Mouse (Mus musculus) liver, embryonic 15.5 days (tissue): ENCODE results near the gene Btbd11. TPM values are rescaled to one million over a fixed set of nuclear protein-coding genes. Genes with fewer than 3 reads are reported as not detected.

Experiments used
- ATAC-seq: fragments of 200-750 bp; cut with Nextera tagmentation; 2 replicates; pipeline ENCODE4 v1.8.0; 2017; ENCODE audit warnings: moderate number of reproducible peaks, mild to moderate bottlenecking, moderate library complexity; ENCODE audit not compliant: insufficient read depth
- H3K27ac ChIP-seq: fragments of 300-500 bp; sonication (generic); replicated peaks from 2 replicates; pipeline ENCODE4 v1.5.1; 2015; ENCODE audit warnings: mild to moderate bottlenecking, inconsistent platforms
- H3K27me3 ChIP-seq: fragments of 300-500 bp; sonication (generic); 2 replicates; pipeline ENCODE4 v1.6.1; 2015; ENCODE audit warnings: mild to moderate bottlenecking, inconsistent platforms
- H3K36me3 ChIP-seq: fragments of 300-500 bp; sonication (generic); replicated peaks from 2 replicates; pipeline ENCODE4 v1.6.1; 2015; ENCODE audit warnings: moderate library complexity, mild to moderate bottlenecking, inconsistent platforms
- H3K4me1 ChIP-seq: fragments of 300-500 bp; sonication (generic); replicated peaks from 2 replicates; pipeline ENCODE4 v1.6.1; 2015; ENCODE audit warnings: inconsistent platforms
- H3K4me2 ChIP-seq: fragments of 300-500 bp; sonication (generic); 2 replicates; pipeline ENCODE4 v1.6.1; 2015; ENCODE audit warnings: moderate library complexity, mild to moderate bottlenecking, inconsistent platforms
- H3K4me3 ChIP-seq: fragments of 300-500 bp; sonication (generic); replicated peaks from 2 replicates; pipeline ENCODE4 v1.5.1; 2015; ENCODE audit warnings: mild to moderate bottlenecking, inconsistent platforms
- H3K9ac ChIP-seq: fragments of 300-500 bp; sonication (generic); 2 replicates; pipeline ENCODE4 v1.6.1; 2015; ENCODE audit warnings: moderate library complexity, mild to moderate bottlenecking, inconsistent platforms
- H3K9me3 ChIP-seq: fragments of 300-500 bp; sonication (generic); replicated peaks from 2 replicates; pipeline ENCODE4 v1.6.1; 2016; ENCODE audit warnings: inconsistent platforms
- WGBS: fragments of 180-500 bp; shearing (Covaris S2); methylation state at CpG from one replicate; pipeline ENCODE4 v1.1.7; 2015; ENCODE audit warnings: mixed read lengths; ENCODE audit not compliant: insufficient replicate concordance; 5-methylcytosine and 5-hydroxymethylcytosine counted together
- polyA plus RNA-seq: library from polyadenylated mRNA; unstranded; fragments of >200 nt; fragmentation: Nextera tagmentation; extraction: Ambion mirVana; gene quantifications from 2 replicates; pipeline ENCODE4 v1.2.1, GENCODE M21; 2015

Btbd11 gene
- polyA plus RNA-seq, 1 experiment from 2014 or later, result 0.35 TPM

DNA sequence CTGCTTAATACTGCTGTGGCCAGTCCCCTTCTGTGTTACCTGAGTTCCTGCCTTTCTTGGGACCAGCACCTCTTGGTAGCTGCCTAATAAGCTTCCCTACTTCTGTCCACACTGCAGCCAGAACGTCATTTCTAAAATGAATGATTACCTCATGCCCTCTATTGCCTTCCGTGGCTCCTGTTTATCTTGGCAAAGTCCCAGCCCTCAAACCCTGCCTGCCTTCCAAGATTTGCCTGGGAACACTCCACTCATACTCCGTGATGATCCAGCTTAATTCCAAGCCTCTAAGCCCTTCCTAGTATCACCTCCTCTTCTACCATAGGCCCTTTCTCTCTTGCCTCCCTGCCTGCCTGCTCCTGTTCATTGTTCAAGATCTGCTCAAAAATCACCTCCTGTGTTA, 94.5 kb downstream of the Btbd11 start:
- no peak overlapping the region for H3K4me3 ChIP-seq
- H3K27me3 ChIP-seq, result no peaks in the 10 kb centered on the region
- ATAC-seq, result no peak
- 34% methylated on average over 3 of the region's 3 CpGs for WGBS
- H3K4me1 ChIP-seq, result no peaks in the 10 kb centered on the region
- H3K4me2 ChIP-seq, result no peak overlapping the region
- no peaks in the 10 kb centered on the region for H3K36me3 ChIP-seq
- H3K9me3 ChIP-seq, result no peaks in the 10 kb centered on the region
- no peak overlapping the region for H3K27ac ChIP-seq
- no peak overlapping the region for H3K9ac ChIP-seq

DNA sequence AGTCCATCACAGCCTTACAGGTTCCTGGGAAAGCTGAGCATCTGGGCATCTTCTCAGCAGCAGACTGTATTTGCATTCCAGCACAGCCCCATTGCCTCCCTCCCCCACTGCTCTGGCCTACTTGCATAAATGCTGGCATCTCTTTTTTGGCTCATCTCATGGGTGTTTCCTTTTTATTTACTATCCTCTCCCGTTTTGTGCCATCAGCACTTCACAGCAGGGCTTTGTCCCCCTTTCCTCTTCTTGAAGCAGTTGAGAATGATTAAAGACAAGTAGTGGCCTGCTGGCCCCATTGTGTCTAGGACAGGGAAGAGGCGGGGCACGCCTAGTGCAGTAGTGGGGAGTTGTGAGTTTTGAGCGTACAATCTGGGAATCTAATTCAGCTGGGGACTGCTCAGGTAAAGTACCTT, 95.5 kb downstream of the Btbd11 start:
- H3K9ac ChIP-seq, result no peak overlapping the region
- ATAC-seq, result no peak
- H3K36me3 ChIP-seq, result no peaks in the 10 kb centered on the region
- no peak overlapping the region for H3K27ac ChIP-seq
- H3K9me3 ChIP-seq, result no peaks in the 10 kb centered on the region
- H3K27me3 ChIP-seq, result no peaks in the 10 kb centered on the region
- WGBS, result 39% methylated on average over 4 of the region's 4 CpGs
- no peak overlapping the region for H3K4me3 ChIP-seq
- H3K4me2 ChIP-seq, result no peak overlapping the region
- no peaks in the 10 kb centered on the region for H3K4me1 ChIP-seq

DNA sequence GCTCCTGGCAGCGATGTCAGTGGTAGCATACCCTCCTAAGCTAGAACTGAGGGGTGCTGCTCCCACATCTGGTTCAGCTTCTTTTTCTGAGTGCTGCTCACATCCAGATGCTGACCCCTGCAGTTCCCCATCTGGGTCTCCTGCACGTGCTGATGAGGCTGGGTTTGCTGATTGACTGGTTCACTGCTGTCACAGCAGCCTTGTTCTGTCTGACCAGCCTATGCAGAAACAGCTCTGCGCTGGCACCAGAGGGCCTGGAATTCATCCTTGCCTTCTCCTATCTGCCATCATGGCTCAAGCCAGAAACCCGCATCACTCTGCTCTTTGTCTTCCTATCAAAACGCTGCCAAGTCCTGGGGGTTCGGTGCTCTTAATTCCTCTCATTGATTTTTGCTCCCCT, 95.9 kb downstream of the Btbd11 start:
- Histone ChIP-seq H3K27me3 (no peaks in the 10 kb centered on the region), H3K4me1 (no peaks in the 10 kb centered on the region), H3K27ac (no peak overlapping the region), H3K36me3 (no peaks in the 10 kb centered on the region), H3K9me3 (no peaks in the 10 kb centered on the region), H3K4me3 (no peak overlapping the region), H3K9ac (no peak overlapping the region), H3K4me2 (no peak overlapping the region)
- ATAC-seq, result no peak
- 33% methylated on average over 6 of the region's 6 CpGs for WGBS

DNA sequence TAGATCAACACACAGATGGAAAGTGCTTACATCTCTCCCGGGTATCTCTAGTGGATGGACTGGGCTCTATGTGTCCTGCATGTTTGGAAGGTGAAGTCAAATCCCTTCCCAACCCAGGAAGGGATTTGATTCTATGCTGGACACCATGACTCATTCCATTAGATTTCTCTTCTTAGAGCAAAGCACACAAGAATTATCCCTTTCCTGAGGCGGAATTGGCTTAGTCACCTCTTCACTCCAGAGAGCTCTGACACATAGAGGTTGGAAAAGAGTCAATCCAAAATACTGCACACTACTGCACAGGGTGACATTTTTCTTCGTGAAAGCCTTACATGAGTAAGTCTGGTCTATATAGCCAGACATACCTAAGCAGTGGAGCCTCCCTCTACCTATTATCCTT, 99.8 kb downstream of the Btbd11 start:
- H3K4me2 ChIP-seq, result no peak overlapping the region
- H3K9ac ChIP-seq, result no peak overlapping the region
- no peak for ATAC-seq
- no peak overlapping the region for H3K27ac ChIP-seq
- H3K27me3 ChIP-seq, result no peaks in the 10 kb centered on the region
- no peak overlapping the region for H3K4me3 ChIP-seq
- H3K36me3 ChIP-seq, result no peaks in the 10 kb centered on the region
- H3K9me3 ChIP-seq, result no peaks in the 10 kb centered on the region
- H3K4me1 ChIP-seq, result no peaks in the 10 kb centered on the region
- 57% methylated on average over 3 of the region's 3 CpGs for WGBS

DNA sequence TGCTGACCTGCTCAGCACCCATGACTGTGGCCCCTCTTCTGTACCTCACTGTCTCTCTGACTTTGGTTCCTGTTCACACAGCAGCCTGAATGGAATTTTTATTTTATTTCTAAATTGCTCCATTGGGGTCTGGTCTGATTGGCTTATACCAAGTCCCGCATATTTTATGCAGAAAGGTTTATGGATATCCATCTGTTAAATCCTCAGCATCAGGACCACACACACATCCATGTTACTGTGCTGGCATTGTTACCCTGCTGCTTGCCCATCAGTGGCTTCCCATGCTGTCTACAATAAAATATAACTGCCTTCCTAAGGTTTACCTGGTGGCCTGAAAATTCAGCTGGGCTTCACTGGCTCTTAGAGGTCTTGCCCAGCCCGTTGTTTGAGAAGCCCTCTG, 106.0 kb downstream of the Btbd11 start:
- Histone ChIP-seq H3K9ac (no peak overlapping the region), H3K27me3 (no peaks in the 10 kb centered on the region), H3K36me3 (no peaks in the 10 kb centered on the region), H3K4me2 (no peak overlapping the region), H3K9me3 (no peaks in the 10 kb centered on the region), H3K4me1 (no peaks in the 10 kb centered on the region), H3K4me3 (no peak overlapping the region), H3K27ac (no peak overlapping the region)
- no peak for ATAC-seq
- WGBS, result 64% methylated on average over 2 of the region's 2 CpGs

GRCm38 (mm10) chr10:85496358-85496757, 109.7 kb downstream of the Btbd11 start:
- H3K9ac ChIP-seq, result no peak overlapping the region
- no peaks in the 10 kb centered on the region for H3K27me3 ChIP-seq
- no peak for ATAC-seq
- H3K4me2 ChIP-seq, result no peak overlapping the region
- no peak overlapping the region for H3K27ac ChIP-seq
- 82% methylated on average over 8 of the region's 8 CpGs for WGBS
- no peaks in the 10 kb centered on the region for H3K36me3 ChIP-seq
- no peak overlapping the region for H3K4me3 ChIP-seq
- no peaks in the 10 kb centered on the region for H3K4me1 ChIP-seq
- no peaks in the 10 kb centered on the region for H3K9me3 ChIP-seq

DNA sequence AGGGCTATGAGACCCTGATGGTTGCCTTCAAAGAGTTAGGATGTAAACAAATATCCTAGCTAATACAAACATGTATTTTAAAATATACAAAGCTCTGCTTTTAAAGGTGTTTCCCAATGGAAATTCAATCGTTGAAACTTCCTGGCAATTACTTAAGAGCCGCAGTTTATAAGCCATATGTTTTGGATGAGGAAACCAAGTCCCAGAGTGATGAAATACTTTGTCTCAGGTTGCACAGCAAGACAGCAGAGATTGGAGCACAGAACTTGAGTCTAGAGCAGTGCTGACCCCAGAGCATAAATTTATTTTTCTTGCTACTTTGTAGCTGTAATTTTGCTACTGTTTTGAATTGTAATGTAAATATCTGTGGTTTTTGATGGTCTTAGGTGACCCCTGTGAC, 110.4 kb downstream of the Btbd11 start:
- 41% methylated on average over 2 of the region's 2 CpGs for WGBS
- Histone ChIP-seq H3K4me1 (no peaks in the 10 kb centered on the region), H3K9ac (no peak overlapping the region), H3K4me2 (no peak overlapping the region), H3K36me3 (no peaks in the 10 kb centered on the region), H3K27ac (no peak overlapping the region), H3K27me3 (no peaks in the 10 kb centered on the region), H3K9me3 (no peaks in the 10 kb centered on the region), H3K4me3 (no peak overlapping the region)
- ATAC-seq, result no peak

- Histone ChIP-seq H3K27ac (no peak overlapping the region), H3K27me3 (no peaks in the 10 kb centered on the region), H3K4me2 (no peak overlapping the region), H3K4me3 (no peak overlapping the region), H3K4me1 (no peaks in the 10 kb centered on the region), H3K36me3 (no peaks in the 10 kb centered on the region), H3K9ac (no peak overlapping the region), H3K9me3 (no peaks in the 10 kb centered on the region)
- no peak for ATAC-seq
- 65% methylated on average over 5 of the region's 5 CpGs for WGBS
Measured at GRCm38 (mm10) chr10:85497931-85498330, 111.3 kb downstream of the Btbd11 start.

DNA sequence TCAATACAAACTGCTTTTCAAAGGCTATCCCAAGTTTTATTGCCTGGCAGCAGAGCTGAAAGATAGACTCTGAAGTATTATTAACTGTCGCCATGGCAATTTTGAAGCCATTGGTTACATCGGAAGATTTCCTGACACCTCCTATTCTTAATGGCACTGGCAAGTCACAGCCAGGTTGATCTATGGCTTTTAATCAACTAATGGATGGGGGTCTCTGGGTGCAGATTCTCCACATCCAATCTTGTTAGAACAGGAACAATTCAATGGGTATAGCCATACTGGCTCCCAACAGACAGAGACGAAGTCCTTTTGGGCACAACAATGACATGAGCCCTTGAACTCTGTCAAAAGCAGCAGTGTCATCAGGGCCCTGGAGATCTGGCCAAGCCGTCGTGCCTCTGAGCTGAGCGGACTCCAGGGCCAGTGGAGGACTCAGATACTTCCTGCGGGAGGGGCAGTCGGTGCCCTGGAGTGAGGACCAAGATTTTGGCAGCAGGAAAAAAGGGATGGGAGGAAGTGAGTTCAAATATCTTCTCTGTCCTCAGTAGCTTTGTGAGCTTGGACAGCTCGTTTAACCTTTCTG, 114.0 kb downstream of the Btbd11 start:
- H3K9ac ChIP-seq, result no peak overlapping the region
- 62% methylated on average over 9 of the region's 9 CpGs for WGBS
- H3K9me3 ChIP-seq, result no peaks in the 10 kb centered on the region
- H3K4me3 ChIP-seq, result no peak overlapping the region
- no peak overlapping the region for H3K27ac ChIP-seq
- no peak for ATAC-seq
- H3K4me2 ChIP-seq, result no peak overlapping the region
- no peaks in the 10 kb centered on the region for H3K36me3 ChIP-seq
- H3K27me3 ChIP-seq, result no peaks in the 10 kb centered on the region
- H3K4me1 ChIP-seq, result no peaks in the 10 kb centered on the region

DNA sequence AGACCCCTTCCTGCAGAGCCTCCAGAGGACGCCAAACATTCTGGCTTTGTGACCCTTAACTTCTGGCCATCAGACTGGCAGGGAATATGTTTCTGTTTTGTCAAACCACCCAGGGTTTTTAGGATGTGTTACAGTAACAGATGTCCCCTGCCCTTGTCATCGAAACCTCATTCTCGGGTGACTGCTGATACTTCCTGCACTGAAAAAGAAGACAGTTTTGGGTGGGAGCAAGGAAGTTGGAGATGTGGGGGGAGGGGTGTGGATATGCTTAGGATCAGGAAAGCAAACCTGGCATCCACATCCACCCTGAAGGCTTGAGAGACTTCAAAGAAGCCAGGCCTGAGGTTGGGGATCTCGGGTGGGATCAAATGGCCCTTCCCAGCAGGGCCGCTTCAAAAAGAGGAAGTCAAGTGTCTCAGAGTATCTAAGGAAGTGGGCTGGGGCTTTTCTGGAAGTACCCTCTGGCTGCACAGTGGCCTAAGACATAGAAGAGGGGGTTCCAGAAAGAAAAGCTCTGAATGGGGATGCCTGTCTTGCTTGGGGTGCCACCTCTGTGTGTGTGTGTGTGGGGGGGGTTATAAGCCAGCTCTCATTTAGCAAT, 115.5 kb downstream of the Btbd11 start:
- no peak overlapping the region for H3K4me3 ChIP-seq
- H3K36me3 ChIP-seq, result no peaks in the 10 kb centered on the region
- H3K27me3 ChIP-seq, result no peaks in the 10 kb centered on the region
- H3K9me3 ChIP-seq, result no peaks in the 10 kb centered on the region
- H3K9ac ChIP-seq, result no peak overlapping the region
- no peak overlapping the region for H3K27ac ChIP-seq
- ATAC-seq, result no peak
- H3K4me1 ChIP-seq, result no peaks in the 10 kb centered on the region
- 25% methylated on average over 5 of the region's 5 CpGs for WGBS
- H3K4me2 ChIP-seq, result no peak overlapping the region

GRCm38 (mm10) chr10:85502656-85503055, 116.0 kb downstream of the Btbd11 start:
- Histone ChIP-seq H3K36me3 (no peaks in the 10 kb centered on the region), H3K4me3 (no peak overlapping the region), H3K9ac (no peak overlapping the region), H3K9me3 (no peaks in the 10 kb centered on the region), H3K4me2 (no peak overlapping the region), H3K27me3 (no peaks in the 10 kb centered on the region), H3K27ac (no peak overlapping the region), H3K4me1 (no peaks in the 10 kb centered on the region)
- 40% methylated on average over 9 of the region's 9 CpGs for WGBS
- ATAC-seq, result no peak

DNA sequence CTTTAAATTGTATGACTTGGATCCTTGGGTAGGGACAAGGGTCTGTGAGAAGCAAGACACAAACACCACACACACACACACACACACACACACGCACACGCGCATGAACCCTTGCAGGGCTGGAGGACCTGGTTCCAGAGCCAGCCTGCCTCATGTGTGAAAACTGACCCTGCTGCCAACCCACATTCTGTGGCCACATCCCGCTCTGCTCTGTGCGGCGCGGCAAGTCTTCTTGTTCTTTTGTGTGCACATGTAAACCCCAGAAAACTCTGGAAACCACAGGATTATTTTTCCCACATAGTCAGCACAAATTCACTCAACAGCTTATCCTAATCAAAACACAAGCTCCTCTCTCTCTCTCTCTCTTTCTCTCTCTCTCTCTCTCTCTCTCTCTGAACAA, 116.8 kb downstream of the Btbd11 start:
- Histone ChIP-seq H3K4me1 (no peaks in the 10 kb centered on the region), H3K4me3 (no peak overlapping the region), H3K36me3 (no peaks in the 10 kb centered on the region), H3K9ac (no peak overlapping the region), H3K9me3 (no peaks in the 10 kb centered on the region), H3K4me2 (no peak overlapping the region), H3K27ac (no peak overlapping the region), H3K27me3 (no peaks in the 10 kb centered on the region)
- 81% methylated on average over 7 of the region's 7 CpGs for WGBS
- ATAC-seq, result no peak
